Mouse (Mus musculus) lung, embryonic 16.5 days (tissue): Measurements from ENCODE around the gene Nt5dc3. TPM values are rescaled to one million over a fixed set of nuclear protein-coding genes. Genes with fewer than 3 reads are reported as not detected.

Source experiments
- ATAC-seq: fragments of 200-750 bp; cut with Nextera tagmentation; 2 replicates; pipeline ENCODE4 v1.8.0; 2017; ENCODE audit warnings: low read depth, mild to moderate bottlenecking, moderate library complexity
- H3K27ac ChIP-seq: fragments of 300-500 bp; sonication (generic); 2 replicates; pipeline ENCODE4 v1.5.1; 2014; ENCODE audit warnings: mild to moderate bottlenecking, control low read depth, low read length
- H3K27me3 ChIP-seq: fragments of 300-500 bp; sonication (generic); 2 replicates; pipeline ENCODE4 v1.6.1; 2014; ENCODE audit warnings: low read depth, low read length, mixed read lengths; ENCODE audit not compliant: control insufficient read depth, insufficient read depth
- H3K36me3 ChIP-seq: fragments of 300-500 bp; sonication (generic); 2 replicates; pipeline ENCODE4 v1.6.1; 2014; ENCODE audit warnings: low read length; ENCODE audit not compliant: control insufficient read depth, insufficient read depth
- H3K4me1 ChIP-seq: fragments of 300-500 bp; sonication (generic); replicated peaks from 2 replicates; pipeline ENCODE4 v1.6.1; 2014; ENCODE audit warnings: low read length, mixed read lengths; ENCODE audit not compliant: control insufficient read depth, insufficient read depth
- H3K4me2 ChIP-seq: fragments of 300-500 bp; sonication (generic); 2 replicates; pipeline ENCODE4 v1.6.1; 2014; ENCODE audit warnings: low read depth, low read length, control low read depth
- H3K4me3 ChIP-seq: fragments of 300-500 bp; sonication (generic); 2 replicates; pipeline ENCODE4 v1.5.1; 2014; ENCODE audit warnings: mild to moderate bottlenecking, low read length, control low read depth
- H3K9ac ChIP-seq: fragments of 300-500 bp; sonication (generic); 2 replicates; pipeline ENCODE4 v1.6.1; 2014; ENCODE audit warnings: low read length, control low read depth
- H3K9me3 ChIP-seq: fragments of 300-500 bp; sonication (generic); 2 replicates; pipeline ENCODE4 v1.6.1; 2016; ENCODE audit warnings: low read length; ENCODE audit not compliant: control insufficient read depth
- WGBS: fragments of 180-500 bp; shearing (Covaris S2); extraction: QIAGEN DNeasy Blood & Tissue Kit; methylation state at CpG from one replicate; pipeline ENCODE4 v1.1.7; 2014; 5-methylcytosine and 5-hydroxymethylcytosine counted together
- polyA plus RNA-seq: library from polyadenylated mRNA; unstranded; fragments of >200 nt; fragmentation: Nextera tagmentation; extraction: Ambion mirVana; gene quantifications from 2 replicates; pipeline ENCODE4 v1.2.1, GENCODE M21; 2015

The Nt5dc3 gene
- polyA plus RNA-seq, 1 experiment from 2014 or later = 1.7 TPM

- WGBS = 48% methylated on average over 4 of the region's 4 CpGs
- Histone ChIP-seq H3K4me3 (no peak overlapping the region), H3K27ac (no peak overlapping the region), H3K27me3 (no peaks in the 10 kb centered on the region), H3K4me1 (peaks cover 5% of the 10 kb centered on the region), H3K36me3 (no peaks in the 10 kb centered on the region), H3K9ac (no peak overlapping the region), H3K9me3 (no peaks in the 10 kb centered on the region), H3K4me2 (no peak overlapping the region)
- no peak for ATAC-seq
These were observed 5.4 kb upstream of the Nt5dc3 start for GRCm38 (mm10) chr10:86773360-86773759.

DNA sequence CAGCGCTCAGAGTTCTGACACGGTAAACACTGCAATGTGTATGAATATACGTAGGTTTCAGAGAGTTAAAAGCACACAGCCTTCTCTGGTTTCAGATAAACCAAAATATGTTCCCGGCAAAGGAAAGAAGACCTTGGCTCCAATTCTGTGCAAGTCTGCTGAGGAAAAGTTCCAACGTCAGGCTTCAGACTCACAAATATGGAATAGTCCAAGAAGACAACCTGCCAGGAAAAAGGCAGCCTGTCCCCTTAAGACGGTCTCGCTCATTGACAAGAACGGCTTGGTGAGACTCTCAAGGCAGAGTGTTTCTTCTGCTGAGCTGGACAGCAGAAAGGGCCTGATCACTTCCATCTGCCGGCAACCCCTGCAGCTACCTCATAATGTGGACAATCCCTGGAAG lies 2.5 kb upstream of the Nt5dc3 start:
- Histone ChIP-seq H3K9me3 (no peaks in the 10 kb centered on the region), H3K9ac (no peak overlapping the region), H3K36me3 (no peaks in the 10 kb centered on the region), H3K27me3 (no peaks in the 10 kb centered on the region), H3K27ac (no peak overlapping the region), H3K4me2 (no peak overlapping the region), H3K4me1 (peaks cover 13% of the 10 kb centered on the region), H3K4me3 (no peak overlapping the region)
- WGBS = 67% methylated on average over 9 of the region's 9 CpGs
- no peak for ATAC-seq

DNA sequence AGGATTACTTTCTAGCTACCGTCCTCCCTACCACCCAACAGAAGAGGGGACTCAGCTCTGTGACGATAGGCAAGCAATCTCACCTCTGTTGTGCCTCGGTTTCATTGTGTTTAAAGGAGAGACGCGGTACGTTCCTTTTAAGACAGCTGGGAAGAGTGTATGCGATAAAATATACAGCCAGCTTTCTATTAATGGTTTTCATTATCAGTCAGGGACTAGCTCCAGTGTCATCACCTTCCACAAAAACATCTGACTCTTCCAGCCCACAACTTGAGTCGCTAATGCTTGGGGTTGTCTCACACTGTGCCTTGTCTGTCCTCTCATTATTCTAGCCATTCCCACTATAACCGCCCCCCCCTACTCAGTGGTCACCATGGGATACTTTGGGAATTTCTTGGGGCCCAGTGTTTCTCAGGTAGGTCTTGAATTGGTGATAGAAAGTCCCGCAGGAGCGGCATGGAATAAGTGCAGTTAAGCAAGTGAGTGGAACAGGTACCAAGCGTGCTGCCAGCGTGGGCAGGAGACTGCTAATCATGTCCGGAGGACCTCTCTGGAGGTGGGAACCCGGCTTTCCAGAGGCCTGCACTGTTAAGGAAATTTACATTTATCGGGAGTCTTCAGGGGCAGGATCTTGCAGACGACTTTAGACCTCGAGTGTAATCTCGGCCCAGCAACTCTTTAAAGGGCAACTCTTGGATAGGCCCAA lies 1.0 kb upstream of the Nt5dc3 start:
- peaks cover 17% of the 10 kb centered on the region for H3K4me1 ChIP-seq
- H3K4me2 ChIP-seq = peak overlapping the region; percentile 99
- peak overlapping the region; percentile 75 for H3K27ac ChIP-seq
- no peaks in the 10 kb centered on the region for H3K9me3 ChIP-seq
- H3K9ac ChIP-seq = peak overlapping the region; percentile 74
- WGBS = 39% methylated on average over 19 of the region's 19 CpGs
- ATAC-seq = no peak
- H3K27me3 ChIP-seq = no peaks in the 10 kb centered on the region
- H3K36me3 ChIP-seq = no peaks in the 10 kb centered on the region
- H3K4me3 ChIP-seq = peak overlapping the region; percentile 78

GRCm38 (mm10) chr10:86779117-86779755 lies 431 bp downstream of the Nt5dc3 start:
- H3K9me3 ChIP-seq = no peaks in the 10 kb centered on the region
- H3K36me3 ChIP-seq = no peaks in the 10 kb centered on the region
- ATAC-seq = peak; percentile 18; the same call in 1 of the 2 replicates
- peak overlapping the region; percentile 78 for H3K4me3 ChIP-seq
- H3K4me1 ChIP-seq = peaks cover 17% of the 10 kb centered on the region
- peak overlapping the region; percentile 99 for H3K4me2 ChIP-seq
- peak overlapping the region; percentile 78 for H3K9ac ChIP-seq
- no peaks in the 10 kb centered on the region for H3K27me3 ChIP-seq
- WGBS = under 1% methylated on average over 43 of the region's 58 CpGs
- H3K27ac ChIP-seq = peak overlapping the region; percentile 59

DNA sequence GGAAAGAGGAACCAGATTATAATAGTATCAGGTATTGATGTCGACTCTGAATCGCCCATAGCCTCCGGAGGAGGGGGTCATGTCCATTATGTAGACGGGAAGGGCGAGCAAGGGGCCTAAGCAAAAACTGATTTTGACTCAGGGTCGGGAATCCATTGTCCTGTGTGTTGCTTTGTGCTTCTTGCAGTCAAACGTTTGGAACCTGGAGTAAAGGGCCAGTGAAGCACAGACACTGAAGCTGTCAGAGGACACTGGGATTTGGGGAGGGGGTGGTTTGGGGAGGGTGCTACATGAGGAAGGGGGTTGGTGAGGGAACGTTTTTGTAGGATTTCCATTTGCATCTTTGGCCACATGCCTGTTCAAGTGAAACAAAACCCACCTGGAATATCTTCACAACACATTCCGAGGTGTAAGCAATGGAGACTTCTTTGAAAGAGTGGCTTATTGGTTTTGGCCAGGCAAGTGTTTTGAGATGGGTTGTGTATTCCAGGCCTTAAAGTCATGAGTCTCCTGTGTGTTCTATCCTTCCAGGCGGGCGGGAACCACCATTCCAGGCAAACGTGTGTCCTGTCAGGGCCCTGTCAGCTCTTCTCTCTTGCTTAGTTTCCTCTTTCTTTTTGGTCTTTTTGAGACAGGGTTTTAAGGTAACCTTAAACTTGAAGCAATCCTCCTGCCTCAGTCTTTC lies 1.2 kb downstream of the Nt5dc3 start:
- Histone ChIP-seq H3K4me1 (peaks cover 17% of the 10 kb centered on the region), H3K4me3 (peak overlapping the region; percentile 78), H3K4me2 (peak overlapping the region; percentile 99), H3K9me3 (no peaks in the 10 kb centered on the region), H3K9ac (peak overlapping the region; percentile 78), H3K36me3 (no peaks in the 10 kb centered on the region), H3K27me3 (no peaks in the 10 kb centered on the region), H3K27ac (no peak overlapping the region)
- WGBS = 25% methylated on average over 12 of the region's 12 CpGs
- ATAC-seq = no peak

DNA sequence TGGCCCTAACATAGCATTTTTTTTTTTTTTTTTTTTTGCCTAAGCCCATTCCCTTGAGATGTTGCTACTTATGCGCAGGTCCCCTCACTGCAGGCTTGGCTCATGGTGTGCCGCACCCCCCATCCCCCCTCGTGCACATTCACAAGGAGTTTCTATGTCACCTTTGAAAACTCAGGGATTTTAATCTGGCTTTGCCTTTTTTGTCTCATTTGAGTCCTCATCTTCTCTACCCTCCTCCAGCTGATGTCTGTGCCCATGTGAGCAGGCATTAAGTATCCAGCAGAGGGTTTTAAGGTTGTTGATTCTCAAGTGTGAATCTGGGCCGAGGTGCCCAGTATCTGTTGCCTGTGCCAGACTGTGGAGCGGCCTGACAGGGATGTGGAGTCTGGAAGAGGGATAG lies 2.8 kb downstream of the Nt5dc3 start:
- Histone ChIP-seq H3K4me3 (no peak overlapping the region), H3K9ac (0 out of 2 replicates have a peak overlapping the region, but pooled peaks have one; percentile 4), H3K36me3 (no peaks in the 10 kb centered on the region), H3K27ac (no peak overlapping the region), H3K27me3 (no peaks in the 10 kb centered on the region), H3K9me3 (no peaks in the 10 kb centered on the region), H3K4me1 (peaks cover 17% of the 10 kb centered on the region), H3K4me2 (no peak overlapping the region)
- no peak for ATAC-seq
- 54% methylated on average over 5 of the region's 5 CpGs for WGBS

GRCm38 (mm10) chr10:86782656-86783055 lies 3.9 kb downstream of the Nt5dc3 start:
- Histone ChIP-seq H3K27me3 (no peaks in the 10 kb centered on the region), H3K36me3 (no peaks in the 10 kb centered on the region), H3K9me3 (no peaks in the 10 kb centered on the region), H3K4me1 (peaks cover 17% of the 10 kb centered on the region), H3K4me3 (no peak overlapping the region), H3K9ac (no peak overlapping the region), H3K4me2 (no peak overlapping the region), H3K27ac (no peak overlapping the region)
- WGBS = 66% methylated on average over 5 of the region's 5 CpGs
- no peak for ATAC-seq

- 64% methylated on average over 5 of the region's 5 CpGs for WGBS
- Histone ChIP-seq H3K4me3 (no peak overlapping the region), H3K9me3 (no peaks in the 10 kb centered on the region), H3K9ac (no peak overlapping the region), H3K4me2 (no peak overlapping the region), H3K4me1 (peaks cover 14% of the 10 kb centered on the region), H3K36me3 (no peaks in the 10 kb centered on the region), H3K27ac (no peak overlapping the region), H3K27me3 (no peaks in the 10 kb centered on the region)
- ATAC-seq = no peak
These were observed 4.8 kb downstream of the Nt5dc3 start for GRCm38 (mm10) chr10:86783561-86783960.

DNA sequence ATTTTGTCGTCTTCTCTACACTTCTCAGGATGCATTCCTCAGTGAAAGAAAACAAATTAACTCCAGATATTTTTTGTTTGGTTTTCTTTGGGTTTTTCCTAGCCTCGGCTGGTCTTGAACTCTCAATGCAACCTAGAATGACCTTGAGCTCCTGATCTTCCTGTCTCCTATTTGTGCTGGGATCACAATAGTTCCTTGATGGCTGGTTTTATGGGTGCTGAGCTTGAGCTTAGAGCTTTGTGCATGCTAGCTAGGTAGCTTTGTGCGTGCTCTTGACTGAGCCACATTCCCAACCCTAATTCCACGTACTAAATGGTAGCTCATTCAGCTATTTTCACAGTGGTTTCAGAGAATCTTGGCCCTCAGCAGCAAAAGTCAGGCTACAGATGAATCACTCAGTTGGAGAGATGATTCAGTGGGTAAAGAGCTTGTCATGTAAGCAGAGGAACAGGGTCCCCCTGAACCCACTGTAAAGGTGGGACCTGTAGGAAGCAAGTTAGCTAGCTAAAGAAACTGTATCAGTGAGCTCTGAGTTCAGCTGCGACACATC lies 5.4 kb downstream of the Nt5dc3 start:
- Histone ChIP-seq H3K4me1 (peaks cover 14% of the 10 kb centered on the region), H3K36me3 (no peaks in the 10 kb centered on the region), H3K9me3 (no peaks in the 10 kb centered on the region), H3K4me3 (no peak overlapping the region), H3K4me2 (no peak overlapping the region), H3K27ac (no peak overlapping the region), H3K9ac (no peak overlapping the region), H3K27me3 (no peaks in the 10 kb centered on the region)
- no peak for ATAC-seq
- 77% methylated on average over 5 of the region's 5 CpGs for WGBS
